Mouse (Mus musculus) small intestine, adult 2 months (tissue): ENCODE results near the gene Kptn.

Experiments used
- CTCF ChIP-seq: fragments of 200-500 bp; IDR thresholded peaks from 2 replicates; pipeline ENCODE4 v1.5.1; 2012; ENCODE audit warnings: low read depth, mild to moderate bottlenecking, control low read depth, inconsistent platforms, low read length, moderate library complexity, mixed read lengths; ENCODE audit not compliant: insufficient replicate concordance, insufficient read length; ENCODE audit errors: extremely low read depth
- POLR2A ChIP-seq: fragments of 200-500 bp; IDR thresholded peaks from 2 replicates; pipeline ENCODE4 v1.6.1; 2012; ENCODE audit warnings: low read depth, mild to moderate bottlenecking, control low read depth, inconsistent platforms, low read length, moderate library complexity

DNA sequence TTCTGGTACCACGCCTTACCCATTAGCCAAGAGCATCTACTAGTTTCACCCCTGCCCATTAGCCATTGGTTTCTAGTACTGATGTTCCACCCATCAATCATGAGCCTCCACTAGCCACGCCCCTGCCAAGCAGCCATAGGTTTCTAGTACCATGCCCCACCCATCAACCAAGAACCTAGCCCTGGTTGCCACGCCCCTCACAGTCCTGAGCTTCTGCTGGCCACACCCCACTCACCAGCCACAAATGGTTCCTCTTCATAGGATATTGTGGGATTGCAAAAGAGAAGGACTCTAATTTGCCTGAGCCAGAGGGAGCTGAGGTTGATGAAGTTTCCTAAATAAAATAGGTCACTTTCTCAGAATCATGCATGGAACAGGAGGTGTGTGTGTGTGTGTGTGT is 41.0 kb downstream of the Kptn start:
- TF ChIP-seq CTCF (no peak), POLR2A (no peak)
